Mouse (Mus musculus) neural tube, embryonic 15.5 days (tissue): ENCODE data around the gene Sptan1. TPM values are rescaled to one million over a fixed set of nuclear protein-coding genes. Genes with fewer than 3 reads are reported as not detected.

Experiments used
- ATAC-seq: fragments of 200-750 bp; cut with Nextera tagmentation; 2 replicates; pipeline ENCODE4 v1.8.0; 2017; ENCODE audit warnings: mild to moderate bottlenecking, moderate TSS enrichment, moderate library complexity; ENCODE audit not compliant: low FRiP score
- H3K27ac ChIP-seq: fragments of 300-500 bp; sonication (generic); replicated peaks from 2 replicates; pipeline ENCODE4 v1.5.1; 2015; ENCODE audit warnings: mild to moderate bottlenecking, inconsistent platforms
- H3K27me3 ChIP-seq: fragments of 300-500 bp; sonication (generic); replicated peaks from 2 replicates; pipeline ENCODE4 v1.6.1; 2015; ENCODE audit warnings: inconsistent platforms
- H3K36me3 ChIP-seq: fragments of 300-500 bp; sonication (generic); 2 replicates; pipeline ENCODE4 v1.6.1; 2015; ENCODE audit warnings: inconsistent platforms
- H3K4me1 ChIP-seq: fragments of 300-500 bp; sonication (generic); 2 replicates; pipeline ENCODE4 v1.6.1; 2015; ENCODE audit warnings: inconsistent platforms
- H3K4me2 ChIP-seq: fragments of 300-500 bp; sonication (generic); 2 replicates; pipeline ENCODE4 v1.6.1; 2015; ENCODE audit warnings: inconsistent platforms, mild to moderate bottlenecking, moderate library complexity
- H3K4me3 ChIP-seq: fragments of 300-500 bp; sonication (generic); replicated peaks from 2 replicates; pipeline ENCODE4 v1.5.1; 2015; ENCODE audit warnings: mild to moderate bottlenecking, inconsistent platforms
- H3K9ac ChIP-seq: fragments of 300-500 bp; sonication (generic); replicated peaks from 2 replicates; pipeline ENCODE4 v1.6.1; 2015; ENCODE audit warnings: mild to moderate bottlenecking, inconsistent platforms
- H3K9me3 ChIP-seq: fragments of 300-500 bp; sonication (generic); replicated peaks from 2 replicates; pipeline ENCODE4 v1.6.1; 2016; ENCODE audit warnings: inconsistent platforms
- WGBS: fragments of 180-500 bp; shearing (Covaris S2); methylation state at CpG from one replicate; pipeline ENCODE4 v1.1.7; 2015; ENCODE audit warnings: mixed read lengths; 5-methylcytosine and 5-hydroxymethylcytosine counted together
- polyA plus RNA-seq: library from polyadenylated mRNA; unstranded; fragments of >200 nt; fragmentation: Nextera tagmentation; extraction: Ambion mirVana; gene quantifications from 2 replicates; pipeline ENCODE4 v1.2.1, GENCODE M21; 2015

Sptan1 gene
- polyA plus RNA-seq, 1 experiment from 2014 or later: 213 TPM

- Histone ChIP-seq H3K27me3 (no peaks in the 10 kb centered on the region), H3K4me3 (peak overlapping the region; percentile 90), H3K4me1 (peaks cover 49% of the 10 kb centered on the region), H3K36me3 (peaks cover 20% of the 10 kb centered on the region), H3K27ac (peak overlapping the region; percentile 99), H3K9me3 (no peaks in the 10 kb centered on the region), H3K4me2 (peak overlapping the region; percentile 71), H3K9ac (peak overlapping the region; percentile 87)
- ATAC-seq: no peak
- 12% methylated on average over 10 of the region's 10 CpGs for WGBS
These were observed 758 bp upstream of the Sptan1 start for GRCm38 (mm10) chr2:29964354-29965249.

- H3K4me3 ChIP-seq: peak overlapping the region; percentile 90
- peak overlapping the region; percentile 71 for H3K4me2 ChIP-seq
- peaks cover 22% of the 10 kb centered on the region for H3K36me3 ChIP-seq
- H3K9ac ChIP-seq: peak overlapping the region; percentile 100
- under 1% methylated on average over 26 of the region's 41 CpGs for WGBS
- ATAC-seq: peak; percentile 72
- peaks cover 61% of the 10 kb centered on the region for H3K4me1 ChIP-seq
- H3K9me3 ChIP-seq: no peaks in the 10 kb centered on the region
- no peaks in the 10 kb centered on the region for H3K27me3 ChIP-seq
- peak overlapping the region; percentile 99 for H3K27ac ChIP-seq
These were observed 546 bp downstream of the Sptan1 start for GRCm38 (mm10) chr2:29965906-29966305.

DNA sequence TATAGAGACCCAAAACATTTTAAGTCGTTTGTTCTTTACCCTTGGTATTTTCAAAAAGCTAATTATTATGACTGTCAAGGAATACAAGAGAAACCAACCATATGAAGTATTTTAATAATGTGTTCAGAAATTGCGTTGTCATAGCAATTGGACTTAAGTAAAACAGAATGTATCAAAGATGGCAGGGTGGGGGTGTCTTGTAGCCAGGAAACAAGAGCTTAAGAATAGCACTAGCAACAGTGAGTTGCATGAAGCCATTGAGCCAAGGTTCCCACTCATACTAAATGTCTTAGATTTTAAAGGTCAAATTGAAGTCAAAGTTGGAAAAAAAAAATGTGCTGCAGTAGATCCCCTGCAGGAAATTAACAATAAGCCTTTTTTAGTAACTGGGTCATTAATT is 1.5 kb downstream of the Sptan1 start:
- peak overlapping the region; percentile 100 for H3K9ac ChIP-seq
- H3K4me1 ChIP-seq: peaks cover 69% of the 10 kb centered on the region
- ATAC-seq: no peak
- no peaks in the 10 kb centered on the region for H3K9me3 ChIP-seq
- H3K4me3 ChIP-seq: peak overlapping the region; percentile 90
- peak overlapping the region; percentile 71 for H3K4me2 ChIP-seq
- H3K27me3 ChIP-seq: no peaks in the 10 kb centered on the region
- WGBS: 61% methylated on average over 2 of the region's 2 CpGs
- peaks cover 24% of the 10 kb centered on the region for H3K36me3 ChIP-seq
- H3K27ac ChIP-seq: peak overlapping the region; percentile 99; the same call in 1 of the 2 replicates

DNA sequence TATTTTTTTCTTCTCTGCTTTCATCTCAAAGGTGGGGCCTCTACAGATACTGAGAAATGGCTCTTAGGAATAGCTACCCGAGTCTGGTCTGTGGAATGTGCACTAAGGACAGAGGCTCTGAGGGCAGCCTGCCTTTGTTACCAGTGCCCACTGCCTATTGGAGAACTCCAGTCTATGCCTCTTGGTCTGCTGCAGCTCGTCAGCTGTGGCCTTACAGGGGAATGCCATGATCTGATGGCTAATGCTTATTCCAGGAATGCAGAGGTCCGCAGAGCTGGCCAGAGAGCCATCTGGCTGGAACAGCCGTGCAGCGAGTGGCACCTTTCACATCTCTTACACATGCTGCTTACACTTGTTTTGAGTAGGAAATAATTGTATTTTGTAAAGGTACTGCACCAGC is 2.4 kb downstream of the Sptan1 start:
- H3K36me3 ChIP-seq: peaks cover 24% of the 10 kb centered on the region
- H3K9ac ChIP-seq: peak overlapping the region; percentile 100; the same call in 1 of the 2 replicates
- WGBS: 40% methylated on average over 5 of the region's 5 CpGs

GRCm38 (mm10) chr2:29968638-29969037 is 3.3 kb downstream of the Sptan1 start:
- Histone ChIP-seq H3K27ac (no peak overlapping the region), H3K4me1 (peaks cover 72% of the 10 kb centered on the region), H3K9ac (0 out of 2 replicates have a peak overlapping the region, but pooled peaks have one; percentile 5), H3K9me3 (no peaks in the 10 kb centered on the region), H3K27me3 (no peaks in the 10 kb centered on the region), H3K4me2 (peak overlapping the region; percentile 71), H3K36me3 (peaks cover 24% of the 10 kb centered on the region), H3K4me3 (peak overlapping the region; percentile 10; the same call in 1 of the 2 replicates)
- WGBS: 81% methylated on average over 5 of the region's 5 CpGs
- ATAC-seq: no peak

More for the DNA sequence above, 2.4 kb downstream of the Sptan1 start:
- Histone ChIP-seq H3K4me2 (peak overlapping the region; percentile 71), H3K27me3 (no peaks in the 10 kb centered on the region), H3K9me3 (no peaks in the 10 kb centered on the region), H3K4me1 (peaks cover 77% of the 10 kb centered on the region), H3K27ac (no peak overlapping the region), H3K4me3 (peak overlapping the region; percentile 90)
- ATAC-seq: no peak

GRCm38 (mm10) chr2:29971838-29972635 is 6.7 kb downstream of the Sptan1 start:
- Histone ChIP-seq H3K9ac (no peak overlapping the region), H3K27me3 (no peaks in the 10 kb centered on the region), H3K27ac (peak overlapping the region; percentile 48), H3K4me1 (peaks cover 73% of the 10 kb centered on the region), H3K4me2 (peak overlapping the region; percentile 26; the same call in 1 of the 2 replicates), H3K4me3 (no peak overlapping the region), H3K9me3 (no peaks in the 10 kb centered on the region), H3K36me3 (peaks cover 36% of the 10 kb centered on the region)
- 82% methylated on average over 9 of the region's 9 CpGs for WGBS
- ATAC-seq: no peak; the same call in 1 of the 2 replicates

- H3K27ac ChIP-seq: no peak overlapping the region
- ATAC-seq: no peak
- H3K4me3 ChIP-seq: no peak overlapping the region
- H3K9ac ChIP-seq: no peak overlapping the region
- H3K4me2 ChIP-seq: no peak overlapping the region
- H3K4me1 ChIP-seq: peaks cover 58% of the 10 kb centered on the region
- no peaks in the 10 kb centered on the region for H3K27me3 ChIP-seq
- WGBS: 7% methylated on average over 2 of the region's 2 CpGs
- H3K36me3 ChIP-seq: peaks cover 36% of the 10 kb centered on the region
- no peaks in the 10 kb centered on the region for H3K9me3 ChIP-seq
These were observed 8.2 kb downstream of the Sptan1 start for GRCm38 (mm10) chr2:29973525-29973924.

GRCm38 (mm10) chr2:29977307-29977706 is 11.9 kb downstream of the Sptan1 start:
- Histone ChIP-seq H3K27ac (no peak overlapping the region), H3K27me3 (no peaks in the 10 kb centered on the region), H3K9me3 (no peaks in the 10 kb centered on the region), H3K4me1 (peaks cover 25% of the 10 kb centered on the region), H3K4me2 (no peak overlapping the region), H3K4me3 (no peak overlapping the region), H3K36me3 (peaks cover 50% of the 10 kb centered on the region), H3K9ac (no peak overlapping the region)
- no peak for ATAC-seq

DNA sequence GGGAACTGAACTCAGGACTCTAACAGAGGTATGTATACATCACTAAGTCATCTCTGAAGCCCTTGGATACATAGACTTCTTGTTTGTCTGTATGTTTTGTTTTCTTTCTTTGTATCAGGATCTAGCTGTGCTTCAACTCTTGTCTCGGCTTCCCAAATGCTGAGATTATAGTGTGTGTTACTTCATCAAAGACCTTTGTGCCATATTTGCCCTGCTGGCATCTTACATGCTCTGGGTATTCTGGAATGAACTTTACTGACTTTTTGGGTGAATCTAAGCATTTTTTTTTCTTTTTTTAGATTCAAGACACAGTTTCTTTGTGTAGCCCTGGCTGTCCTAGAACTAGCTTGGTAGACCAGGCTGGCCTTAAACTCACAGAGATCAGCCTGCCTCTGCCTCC is 15.3 kb downstream of the Sptan1 start:
- Histone ChIP-seq H3K4me1 (peaks cover 6% of the 10 kb centered on the region; the same call in 1 of the 2 replicates), H3K27me3 (no peaks in the 10 kb centered on the region), H3K27ac (no peak overlapping the region), H3K36me3 (peaks cover 82% of the 10 kb centered on the region), H3K4me3 (no peak overlapping the region), H3K4me2 (no peak overlapping the region), H3K9ac (no peak overlapping the region), H3K9me3 (no peaks in the 10 kb centered on the region)
- WGBS: 93% methylated on average over 1 of the region's 1 CpGs
- ATAC-seq: no peak

- Histone ChIP-seq H3K4me2 (no peak overlapping the region), H3K27me3 (no peaks in the 10 kb centered on the region), H3K27ac (no peak overlapping the region), H3K9ac (no peak overlapping the region), H3K9me3 (no peaks in the 10 kb centered on the region), H3K36me3 (peaks cover 100% of the 10 kb centered on the region), H3K4me1 (no peaks in the 10 kb centered on the region), H3K4me3 (no peak overlapping the region)
- 58% methylated on average over 2 of the region's 2 CpGs for WGBS
- no peak for ATAC-seq
These were observed 26.6 kb downstream of the Sptan1 start for GRCm38 (mm10) chr2:29991962-29992361.

DNA sequence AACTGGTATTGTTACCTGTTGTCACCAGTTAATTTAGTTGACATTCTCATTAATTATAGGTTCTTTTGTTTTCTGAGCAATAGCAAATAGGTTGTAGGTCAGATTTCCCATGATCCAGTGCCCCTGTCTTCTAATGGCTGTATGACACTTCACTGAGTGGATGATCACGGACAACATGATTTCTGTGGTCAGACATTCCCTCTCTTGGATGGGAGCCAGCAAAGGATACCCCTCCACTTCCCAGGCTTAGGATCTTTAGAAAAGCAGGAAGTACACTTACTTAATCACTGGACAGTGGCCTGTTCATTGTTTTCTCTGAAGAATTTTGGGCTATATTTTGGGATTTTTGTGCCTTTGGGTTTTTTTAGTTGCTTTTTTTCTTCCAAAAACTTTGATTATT is 43.7 kb downstream of the Sptan1 start:
- Histone ChIP-seq H3K9me3 (no peaks in the 10 kb centered on the region), H3K27ac (no peak overlapping the region), H3K4me1 (no peaks in the 10 kb centered on the region), H3K4me3 (no peak overlapping the region), H3K27me3 (no peaks in the 10 kb centered on the region), H3K4me2 (no peak overlapping the region), H3K9ac (no peak overlapping the region), H3K36me3 (peaks cover 96% of the 10 kb centered on the region)
- no peak for ATAC-seq
- WGBS: 67% methylated on average over 1 of the region's 1 CpGs
